Mouse (Mus musculus): Measurements from ENCODE around the gene Stard10. TPM values are rescaled to one million over a fixed set of nuclear protein-coding genes. Genes with fewer than 3 reads are reported as not detected.
A peak's percentile ranks its signal among the peaks of the same experiment; 100 is the strongest.

The Stard10 gene
- total and polyA plus RNA-seq, 2 experiments from 2014 or later: 45.9 to 62.6 TPM

GRCm38 (mm10) chr7:101327263-101327662, 10.4 kb downstream of the Stard10 start:
- WGBS: 70% methylated on average over 5 of the region's 5 CpGs
- Histone ChIP-seq H3K4me2 (ENCODE audit: low read depth, low read length) (no peak overlapping the region), H3K9me3 (replicated peaks; ENCODE audit: control insufficient read depth, low read length) (no peaks in the 10 kb centered on the region), H3K4me3 (ENCODE audit: low read depth, low read length) (no peak overlapping the region), H3K27me3 (ENCODE audit: control insufficient read depth, insufficient read depth, low read length) (peaks cover 8% of the 10 kb centered on the region; the same call in 1 of the 2 replicates), H3K27ac (ENCODE audit: low read depth) (no peak overlapping the region), H3K4me1 (ENCODE audit: control insufficient read depth, insufficient read depth) (peaks cover 5% of the 10 kb centered on the region; the same call in 1 of the 2 replicates), H3K36me3 (replicated peaks; ENCODE audit: control insufficient read depth, insufficient read depth, low read length) (no peaks in the 10 kb centered on the region; the same call in 1 of the 2 replicates), H3K9ac (replicated peaks; ENCODE audit: low read depth, low read length) (no peak overlapping the region)
- no peak for TF ChIP-seq CTCF (IDR thresholded peaks at IDR 0.05; ENCODE audit: low read depth)
- TF ChIP-seq EP300 (IDR thresholded peaks at IDR 0.05; ENCODE audit: low read depth): no peak
- DNase-seq (ENCODE audit: low spot score) (no peak), ATAC-seq (ENCODE audit: insufficient read depth, low read depth) (no peak)

- Histone ChIP-seq H3K27ac (ENCODE audit: low read depth) (no peak overlapping the region), H3K4me2 (ENCODE audit: low read depth, low read length) (no peak overlapping the region), H3K9me3 (replicated peaks; ENCODE audit: control insufficient read depth, low read length) (no peaks in the 10 kb centered on the region), H3K36me3 (replicated peaks; ENCODE audit: control insufficient read depth, insufficient read depth, low read length) (no peaks in the 10 kb centered on the region; the same call in 1 of the 2 replicates), H3K27me3 (ENCODE audit: control insufficient read depth, insufficient read depth, low read length) (0 out of 2 replicates have a peak, but pooled peaks cover 3% of the 10 kb centered on the region), H3K9ac (replicated peaks; ENCODE audit: low read depth, low read length) (no peak overlapping the region), H3K4me3 (ENCODE audit: low read depth, low read length) (no peak overlapping the region), H3K4me1 (ENCODE audit: control insufficient read depth, insufficient read depth) (peaks cover 5% of the 10 kb centered on the region; the same call in 1 of the 2 replicates)
- 71% methylated on average over 2 of the region's 2 CpGs for WGBS
- TF ChIP-seq CTCF (IDR thresholded peaks at IDR 0.05; ENCODE audit: low read depth) (no peak), EP300 (IDR thresholded peaks at IDR 0.05; ENCODE audit: low read depth) (no peak)
- no peak for DNase-seq (ENCODE audit: low spot score)
- no peak for ATAC-seq (ENCODE audit: insufficient read depth, low read depth)
Observed at GRCm38 (mm10) chr7:101327786-101328185, 10.9 kb downstream of the Stard10 start.

DNA sequence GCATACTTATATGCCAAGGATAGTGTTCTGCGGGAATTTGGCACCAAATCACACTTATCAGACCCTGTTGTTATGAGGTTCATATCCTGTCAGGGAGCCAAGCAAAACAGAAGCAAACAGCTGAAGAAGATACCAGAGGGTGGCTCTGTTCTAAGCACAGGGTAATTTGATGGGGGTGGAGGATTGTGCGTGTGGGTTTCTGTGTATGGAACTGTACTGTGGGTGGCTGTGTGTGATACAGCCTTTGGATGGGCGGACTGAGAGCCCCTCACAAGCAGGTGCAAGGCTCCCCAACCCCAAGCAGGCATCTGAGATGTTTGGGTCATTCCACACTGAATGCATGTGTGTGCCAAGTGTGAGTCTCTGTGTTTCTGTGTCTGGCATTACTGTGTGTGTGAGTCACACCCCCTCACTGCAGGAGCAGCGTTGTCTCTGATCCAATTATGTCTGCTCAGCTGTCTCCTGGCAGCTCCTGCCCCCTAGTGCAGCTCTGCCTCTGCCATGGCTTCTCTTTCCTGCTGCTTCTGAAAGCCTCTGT, 11.8 kb downstream of the Stard10 start:
- H3K4me2 ChIP-seq (ENCODE audit: low read depth, low read length): no peak overlapping the region
- no peak for DNase-seq (ENCODE audit: low spot score)
- no peak overlapping the region for H3K4me3 ChIP-seq (ENCODE audit: low read depth, low read length)
- H3K27ac ChIP-seq (ENCODE audit: low read depth): no peak overlapping the region
- no peaks in the 10 kb centered on the region for H3K9me3 ChIP-seq (replicated peaks; ENCODE audit: control insufficient read depth, low read length)
- TF ChIP-seq EP300 (IDR thresholded peaks at IDR 0.05; ENCODE audit: low read depth) (no peak), CTCF (IDR thresholded peaks at IDR 0.05; ENCODE audit: low read depth) (peak; percentile 26; the same call in 1 of the 2 replicates)
- no peaks in the 10 kb centered on the region; the same call in 1 of the 2 replicates for H3K36me3 ChIP-seq (replicated peaks; ENCODE audit: control insufficient read depth, insufficient read depth, low read length)
- WGBS: 46% methylated on average over 4 of the region's 4 CpGs
- no peak for ATAC-seq (ENCODE audit: insufficient read depth, low read depth)
- H3K4me1 ChIP-seq (ENCODE audit: control insufficient read depth, insufficient read depth): peaks cover 5% of the 10 kb centered on the region; the same call in 1 of the 2 replicates
- no peak overlapping the region for H3K9ac ChIP-seq (replicated peaks; ENCODE audit: low read depth, low read length)
- H3K27me3 ChIP-seq (ENCODE audit: control insufficient read depth, insufficient read depth, low read length): 0 out of 2 replicates have a peak, but pooled peaks cover 3% of the 10 kb centered on the region

DNA sequence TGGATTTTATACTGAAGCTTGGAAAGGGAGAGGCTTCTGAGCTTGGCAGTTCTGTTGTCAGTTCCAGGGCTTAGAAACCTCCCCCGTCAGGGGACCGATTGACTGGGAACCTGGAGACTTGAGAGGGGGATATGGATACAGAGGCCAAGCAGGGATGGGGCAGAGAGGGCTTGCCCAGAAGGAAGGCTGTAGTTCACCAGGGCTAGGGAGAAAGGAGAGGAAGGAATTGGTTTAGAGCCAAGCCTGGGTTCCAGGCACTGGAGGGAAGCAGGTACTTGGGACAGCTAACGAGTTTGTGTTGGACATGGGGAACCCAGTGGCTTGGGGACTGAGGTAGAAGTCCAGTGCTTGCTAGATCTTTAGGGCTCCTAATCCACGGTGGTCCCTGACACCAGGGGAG, 12.7 kb downstream of the Stard10 start:
- Histone ChIP-seq H3K4me2 (ENCODE audit: low read depth, low read length) (no peak overlapping the region), H3K9me3 (replicated peaks; ENCODE audit: control insufficient read depth, low read length) (no peaks in the 10 kb centered on the region), H3K27ac (ENCODE audit: low read depth) (no peak overlapping the region), H3K36me3 (replicated peaks; ENCODE audit: control insufficient read depth, insufficient read depth, low read length) (no peaks in the 10 kb centered on the region; the same call in 1 of the 2 replicates), H3K4me1 (ENCODE audit: control insufficient read depth, insufficient read depth) (peaks cover 5% of the 10 kb centered on the region; the same call in 1 of the 2 replicates), H3K9ac (replicated peaks; ENCODE audit: low read depth, low read length) (no peak overlapping the region), H3K4me3 (ENCODE audit: low read depth, low read length) (no peak overlapping the region), H3K27me3 (ENCODE audit: control insufficient read depth, insufficient read depth, low read length) (0 out of 2 replicates have a peak, but pooled peaks cover 3% of the 10 kb centered on the region)
- 76% methylated on average over 4 of the region's 4 CpGs for WGBS
- DNase-seq (ENCODE audit: low spot score): no peak
- ATAC-seq (ENCODE audit: insufficient read depth, low read depth): no peak
- no peak for TF ChIP-seq EP300 (IDR thresholded peaks at IDR 0.05; ENCODE audit: low read depth)
- TF ChIP-seq CTCF (IDR thresholded peaks at IDR 0.05; ENCODE audit: low read depth): no peak

- ATAC-seq (ENCODE audit: insufficient read depth, low read depth) (no peak), DNase-seq (ENCODE audit: low spot score) (no peak)
- WGBS: 78% methylated on average over 10 of the region's 10 CpGs
- no peaks in the 10 kb centered on the region for H3K9me3 ChIP-seq (replicated peaks; ENCODE audit: control insufficient read depth, low read length)
- H3K4me1 ChIP-seq (ENCODE audit: control insufficient read depth, insufficient read depth): peaks cover 5% of the 10 kb centered on the region; the same call in 1 of the 2 replicates
- no peak overlapping the region for H3K9ac ChIP-seq (replicated peaks; ENCODE audit: low read depth, low read length)
- TF ChIP-seq CTCF (IDR thresholded peaks at IDR 0.05; ENCODE audit: low read depth) (no peak), EP300 (IDR thresholded peaks at IDR 0.05; ENCODE audit: low read depth) (no peak)
- H3K4me3 ChIP-seq (ENCODE audit: low read depth, low read length): no peak overlapping the region
- H3K27me3 ChIP-seq (ENCODE audit: control insufficient read depth, insufficient read depth, low read length): 0 out of 2 replicates have a peak, but pooled peaks cover 3% of the 10 kb centered on the region
- no peak overlapping the region for H3K4me2 ChIP-seq (ENCODE audit: low read depth, low read length)
- H3K36me3 ChIP-seq (replicated peaks; ENCODE audit: control insufficient read depth, insufficient read depth, low read length): no peaks in the 10 kb centered on the region; the same call in 1 of the 2 replicates
- no peak overlapping the region for H3K27ac ChIP-seq (ENCODE audit: low read depth)
Observed at GRCm38 (mm10) chr7:101330074-101330840, 13.4 kb downstream of the Stard10 start.

Measured in heart, postnatal 0 days (tissue).